Mouse (Mus musculus): ENCODE data around the gene 5730596B20Rik.

The 5730596B20Rik gene

DNA sequence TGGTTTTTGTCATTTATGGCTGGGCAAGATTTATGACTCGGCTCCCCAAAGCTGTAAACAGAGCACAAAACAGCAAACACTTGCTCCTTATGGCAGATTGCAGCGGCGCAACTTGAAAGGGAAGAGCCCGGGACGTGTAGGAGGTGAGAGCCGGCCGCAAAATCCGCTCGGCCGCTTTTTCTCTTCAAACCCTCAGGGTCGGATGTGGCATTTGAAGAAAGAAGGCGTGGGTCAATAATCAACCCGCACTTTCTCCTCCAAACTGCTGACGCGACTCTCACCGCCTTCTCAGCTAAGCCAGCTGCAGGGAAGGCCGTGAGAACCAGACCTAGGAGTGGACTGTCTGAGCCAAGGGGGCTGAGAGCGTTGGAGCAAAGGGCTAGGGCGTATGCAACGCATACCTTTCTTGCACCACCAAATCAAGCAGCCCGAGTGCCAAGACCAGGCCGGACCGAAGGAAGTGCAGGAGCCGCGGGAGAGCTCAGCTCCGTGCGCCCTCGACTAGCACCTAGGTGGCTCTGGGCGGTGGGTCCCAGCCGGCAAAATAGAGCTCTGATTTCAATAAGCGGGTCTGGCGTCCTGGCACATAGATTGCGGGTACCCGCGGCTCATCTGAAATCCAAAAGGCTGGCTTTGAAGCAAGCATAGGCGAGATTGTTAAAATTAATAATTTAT, at the start of gene 5730596B20Rik:
Gene 5730596B20Rik (plus strand): TSS at position 438 of the 675 bp plus-strand sequence.
- DNase-seq (ENCODE audit: low spot score in 2 of 2): no peak

DNA sequence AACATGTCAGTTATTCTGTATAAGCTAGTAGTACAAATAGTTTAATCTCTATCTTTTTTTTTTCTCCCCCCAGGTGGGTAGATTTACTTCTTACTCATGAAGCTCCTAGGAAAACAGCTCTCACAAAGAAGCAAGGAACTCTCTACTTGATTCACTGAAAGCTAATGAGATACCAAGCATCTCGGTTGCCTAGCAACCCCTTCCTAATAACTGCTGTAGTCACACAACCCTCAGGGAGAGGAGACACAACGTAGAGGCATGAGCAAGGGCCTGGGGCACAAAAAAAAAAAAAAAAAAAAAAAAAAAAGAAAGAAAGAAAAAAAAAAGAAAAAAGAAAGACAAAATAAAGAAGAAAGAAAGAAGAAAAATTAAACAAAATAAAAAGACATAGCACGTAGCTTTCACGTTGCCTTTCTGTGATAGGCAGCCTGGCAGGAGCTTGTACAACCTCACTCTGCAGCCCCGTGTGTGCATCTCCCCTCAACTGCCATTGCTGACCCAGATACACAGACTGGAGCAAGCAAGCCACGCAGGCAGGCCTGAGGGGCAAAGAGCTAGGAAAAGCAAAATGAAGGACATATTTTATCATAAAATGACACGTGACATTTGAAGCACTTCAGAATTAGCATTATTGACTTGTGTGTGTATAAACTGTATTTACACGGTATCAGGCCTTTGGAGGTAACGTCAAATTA, 39.3 kb upstream of the 5730596B20Rik start:
- DNase-seq (ENCODE audit: low spot score in 2 of 2): no peak

DNA sequence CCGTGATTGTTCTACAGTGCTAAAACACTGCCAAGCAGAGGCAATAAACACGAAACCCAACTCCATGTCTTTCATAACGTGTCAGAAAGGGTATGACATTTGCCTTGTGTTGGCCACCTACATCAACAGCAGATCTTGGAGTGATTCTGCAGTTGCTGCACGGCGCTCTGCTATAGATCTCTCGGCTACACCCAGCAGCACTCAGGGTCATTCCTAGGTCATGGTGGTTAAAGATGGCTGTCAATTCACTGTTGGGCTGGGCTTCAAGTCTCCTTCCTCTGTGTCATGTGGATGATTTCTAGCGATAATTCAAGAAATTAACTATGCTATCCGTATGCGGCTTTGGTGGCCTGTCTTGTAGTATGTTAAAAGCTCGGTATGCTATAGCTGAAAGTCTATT, 38.7 kb upstream of the 5730596B20Rik start:
- DNase-seq (ENCODE audit: low spot score in 2 of 2): no peak

- no peak for DNase-seq (ENCODE audit: low spot score in 2 of 2)
Observed at GRCm38 (mm10) chr6:52139115-52139514, 38.2 kb upstream of the 5730596B20Rik start.

DNA sequence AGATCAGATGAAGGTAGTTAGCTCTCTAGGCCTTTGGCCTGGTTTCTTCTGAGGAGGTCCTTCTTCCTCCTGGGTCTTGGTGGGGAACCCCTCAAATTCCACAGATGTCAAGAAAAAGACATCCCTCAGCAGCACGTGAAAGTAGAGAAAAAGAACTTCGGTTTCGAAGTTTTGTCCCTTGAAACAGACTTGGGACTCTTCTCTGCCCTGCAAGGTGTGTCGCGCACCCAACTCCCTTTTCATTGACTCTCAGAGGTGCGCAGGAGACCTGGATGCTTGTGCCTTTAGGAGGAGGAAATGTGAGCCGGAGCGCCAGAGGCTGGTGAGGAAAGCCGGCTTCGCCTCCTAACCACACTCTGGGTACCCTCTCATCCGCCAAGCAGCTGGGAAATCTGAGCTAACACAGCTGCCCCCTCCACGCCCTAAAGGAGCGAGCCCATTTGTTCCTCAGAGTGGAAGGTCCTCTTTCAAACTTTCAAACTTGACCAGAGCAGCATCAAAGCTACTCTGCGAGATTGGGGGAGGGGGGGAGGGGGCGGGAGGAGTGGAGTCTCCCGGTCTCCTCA, 26.8 kb upstream of the 5730596B20Rik start:
- DNase-seq (ENCODE audit: low spot score in 2 of 2): no peak

DNA sequence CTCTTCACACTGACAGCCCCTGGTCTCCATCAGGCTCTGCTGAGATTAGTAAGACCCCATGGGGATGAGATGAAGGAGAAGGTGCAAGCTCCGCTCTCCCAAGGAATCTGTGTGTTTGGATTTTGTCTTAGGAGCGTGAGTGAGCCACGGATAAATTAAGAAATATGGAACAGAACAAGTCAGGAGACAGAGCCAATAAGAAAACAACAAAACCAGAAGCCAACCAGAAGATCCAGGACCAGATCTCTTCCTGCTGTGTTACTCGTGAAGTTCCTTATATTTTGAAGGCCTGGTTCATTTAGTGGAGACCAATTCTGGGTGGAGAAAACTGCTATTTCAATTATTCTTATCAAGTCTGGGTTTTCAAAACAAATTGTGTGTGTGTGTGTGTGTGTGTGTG, 25.7 kb upstream of the 5730596B20Rik start:
- DNase-seq (ENCODE audit: low spot score in 2 of 2): no peak

- no peak for DNase-seq (ENCODE audit: low spot score in 2 of 2)
Observed at GRCm38 (mm10) chr6:52152226-52153193, 24.8 kb upstream of the 5730596B20Rik start.

GRCm38 (mm10) chr6:52153270-52153669, 24.0 kb upstream of the 5730596B20Rik start:
- DNase-seq (ENCODE audit: low spot score in 2 of 2): no peak

DNA sequence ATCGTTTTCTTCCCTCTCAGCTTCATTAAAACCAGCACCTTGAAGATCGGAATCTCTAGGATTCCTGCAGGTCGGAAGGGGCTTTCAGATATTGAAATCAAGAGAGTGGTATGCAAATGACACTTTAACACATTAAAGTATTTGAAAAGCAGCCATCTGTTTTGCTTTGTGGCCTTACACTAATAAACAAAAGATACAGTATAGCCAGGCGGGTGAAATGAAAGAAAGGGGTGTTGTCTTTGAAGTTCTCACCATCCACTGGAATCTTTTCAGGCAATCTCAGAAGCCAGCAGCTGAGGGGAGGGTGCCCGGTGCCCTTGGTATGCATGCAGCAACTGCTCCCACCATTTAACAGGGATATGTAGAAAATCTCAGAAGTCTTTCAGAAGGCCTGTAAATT, 23.3 kb upstream of the 5730596B20Rik start:
- DNase-seq (ENCODE audit: low spot score in 2 of 2): no peak

DNA sequence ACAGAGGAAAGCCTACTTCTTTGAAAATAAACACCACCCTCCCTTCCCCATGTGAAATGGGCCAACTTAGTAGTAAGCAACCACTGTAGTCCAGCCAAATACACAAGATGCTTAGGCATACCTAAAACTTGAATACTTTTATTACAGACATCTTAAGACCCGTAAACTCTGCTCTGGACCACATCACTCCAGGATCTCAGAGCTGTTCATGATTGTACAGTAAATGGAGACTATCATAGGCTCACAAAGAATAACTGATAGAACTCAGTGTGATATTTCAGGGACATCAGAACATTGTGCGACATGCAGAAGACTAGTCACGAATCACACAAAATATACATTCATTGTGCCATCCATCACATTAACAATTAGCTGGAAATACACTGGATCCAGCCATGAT, 21.8 kb upstream of the 5730596B20Rik start:
- no peak for DNase-seq (ENCODE audit: low spot score in 2 of 2)

DNA sequence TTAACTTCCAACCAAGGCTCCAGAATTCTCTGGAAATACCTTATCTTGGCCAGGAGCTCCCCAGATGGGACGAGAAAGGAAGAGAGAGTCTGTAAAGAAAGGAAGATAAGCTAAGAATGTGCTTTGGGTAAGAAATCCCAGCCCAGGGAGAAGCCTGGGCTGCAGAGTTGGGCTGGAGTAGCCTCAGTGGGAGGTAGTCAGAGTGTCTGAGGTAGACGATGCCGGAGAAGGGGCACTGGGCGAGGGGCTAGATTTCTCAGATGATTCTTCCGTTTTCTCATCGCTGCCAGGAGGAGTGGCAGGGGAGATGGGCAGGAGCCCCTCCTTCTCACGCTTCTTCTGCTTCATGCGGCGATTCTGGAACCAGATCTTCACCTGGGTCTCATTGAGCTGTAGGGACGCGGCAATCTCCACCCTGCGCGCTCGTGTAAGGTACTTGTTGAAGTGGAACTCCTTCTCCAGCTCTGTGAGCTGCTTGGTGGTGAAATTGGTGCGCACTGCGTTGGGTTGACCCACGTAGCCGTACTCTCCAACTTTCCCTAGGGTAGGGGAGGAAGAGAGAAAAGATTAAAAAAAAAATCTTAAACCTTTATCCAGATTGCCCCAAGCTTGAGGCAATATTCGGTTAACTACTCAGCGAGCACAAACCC, 20.6 kb upstream of the 5730596B20Rik start:
- no peak for DNase-seq (ENCODE audit: low spot score in 2 of 2)

- DNase-seq (ENCODE audit: low spot score in 2 of 2): no peak
Observed at GRCm38 (mm10) chr6:52157466-52158275, 19.6 kb upstream of the 5730596B20Rik start.

- DNase-seq (ENCODE audit: low spot score in 2 of 2): peak; percentile 55 to 61
Observed at GRCm38 (mm10) chr6:52158276-52159051, 18.8 kb upstream of the 5730596B20Rik start, which contains the start of gene Hoxa1. TSS of gene Hoxa1 (minus strand) at chr6:52158317.

DNA sequence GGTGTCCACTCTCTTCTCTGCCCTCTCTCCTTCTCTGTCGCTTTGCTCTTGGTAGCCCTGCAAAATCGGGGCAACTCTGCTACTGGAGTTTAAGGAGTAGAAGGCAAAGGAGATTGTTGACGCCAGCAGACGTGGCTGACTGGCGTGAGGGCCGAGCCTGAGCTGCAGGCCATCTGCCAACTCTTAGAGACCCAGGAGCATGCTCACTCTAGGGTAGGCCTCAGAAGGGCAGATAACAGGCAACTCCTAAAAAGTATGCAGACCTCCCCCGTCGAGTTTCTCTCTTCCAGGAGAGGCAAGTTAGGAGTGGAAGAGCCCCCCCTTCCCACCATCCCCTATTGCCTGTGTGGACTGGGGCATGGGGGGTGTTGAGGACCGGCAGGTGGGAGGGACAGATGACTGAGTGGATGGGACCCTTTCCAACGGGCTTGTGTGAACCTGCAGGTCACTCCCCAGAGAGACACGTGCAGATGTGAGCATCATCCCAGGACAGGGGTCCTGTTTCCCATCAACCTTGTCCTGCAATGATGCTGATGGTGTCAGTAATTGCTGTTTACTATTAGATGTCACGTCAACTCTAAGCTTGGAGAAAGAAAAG, 18.0 kb upstream of the 5730596B20Rik start:
- DNase-seq (ENCODE audit: low spot score in 2 of 2): no peak

GRCm38 (mm10) chr6:52159979-52160378, 17.3 kb upstream of the 5730596B20Rik start:
- DNase-seq (ENCODE audit: low spot score in 2 of 2): no peak

DNA sequence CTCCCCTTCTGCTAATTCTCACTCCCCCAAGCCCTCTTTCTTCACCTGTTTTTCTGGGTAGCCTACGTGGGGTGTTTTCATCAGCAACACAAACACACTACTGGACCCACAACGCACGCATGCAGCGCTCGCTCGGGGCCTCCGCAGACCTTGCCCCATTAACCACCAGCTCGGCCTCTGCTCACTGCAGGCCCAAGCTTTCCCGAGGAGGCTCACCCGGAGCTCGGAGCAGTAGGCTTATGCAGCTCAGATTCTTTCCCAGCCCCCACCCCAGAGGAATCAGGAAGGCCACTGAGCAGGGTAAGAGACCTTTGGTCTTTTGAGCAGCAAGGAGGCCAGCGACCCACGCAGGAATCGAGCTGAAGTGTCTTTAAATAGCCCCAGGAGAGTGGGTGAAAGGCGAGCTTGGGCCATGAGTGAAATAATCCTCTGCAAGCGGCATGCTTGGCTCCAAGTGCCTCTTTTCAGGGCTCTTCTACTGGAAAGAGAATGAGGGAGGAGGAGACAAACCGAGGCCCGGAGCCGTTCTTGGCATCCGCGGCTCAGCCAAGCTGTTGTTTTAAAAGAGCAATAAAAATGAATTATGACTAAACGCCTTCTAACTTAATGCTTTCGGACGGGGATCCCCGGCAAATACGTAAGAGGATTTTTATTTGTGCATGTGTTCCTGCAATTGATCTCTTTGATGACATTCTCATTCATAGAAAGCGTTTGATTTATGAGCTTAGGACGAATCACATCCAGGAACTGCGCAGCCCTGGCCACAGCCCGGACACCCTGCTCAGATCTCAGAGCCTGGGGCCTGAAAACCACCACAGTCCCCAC, 16.6 kb upstream of the 5730596B20Rik start:
- no peak for DNase-seq (ENCODE audit: low spot score in 2 of 2)

DNA sequence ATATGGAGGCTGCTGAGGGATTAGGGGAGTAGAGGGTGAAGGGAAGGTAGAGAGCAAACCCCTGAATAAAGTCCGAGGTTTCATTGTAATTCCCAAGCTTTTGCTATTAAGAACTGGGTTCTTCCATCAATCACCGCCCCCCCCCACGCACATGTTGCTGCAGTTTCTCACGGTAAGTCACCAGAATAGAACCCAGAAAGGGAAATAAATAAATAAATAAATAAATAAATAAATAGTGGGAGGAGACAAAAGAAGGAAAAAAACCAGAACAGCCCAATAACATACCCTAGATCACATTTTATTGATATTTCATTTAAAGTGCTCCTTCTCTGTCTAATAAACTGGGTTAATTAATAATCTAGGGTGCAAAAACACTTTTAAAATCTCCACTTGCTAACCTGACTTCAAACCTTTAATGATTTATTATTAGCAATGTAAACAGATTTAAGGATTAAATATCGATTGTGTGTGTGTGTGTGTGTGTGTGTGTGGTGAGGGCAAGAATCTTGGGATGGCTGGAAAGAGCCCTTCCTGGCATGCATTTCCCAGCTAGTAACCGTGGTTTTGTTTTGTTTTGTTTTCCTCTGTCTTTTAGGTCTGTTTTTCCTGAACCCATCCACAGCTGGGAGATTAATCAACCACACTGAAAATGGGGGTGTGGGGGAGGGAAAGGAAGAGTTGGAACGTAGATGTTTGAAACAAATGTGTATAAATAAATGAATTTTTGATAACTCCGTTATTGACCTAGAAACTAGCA, 15.8 kb upstream of the 5730596B20Rik start:
- no peak for DNase-seq (ENCODE audit: low spot score in 2 of 2)

GRCm38 (mm10) chr6:52162093-52162380, 15.3 kb upstream of the 5730596B20Rik start:
- DNase-seq (ENCODE audit: low spot score in 2 of 2): no peak

Measured in spleen, postnatal 36 days (tissue).